Mouse (Mus musculus): ENCODE measurements around the gene Acd. TPM values are rescaled to one million over a fixed set of nuclear protein-coding genes. Genes with fewer than 3 reads are reported as not detected.

Acd gene
- total RNA-seq, 1 experiment from 2014 or later = 23.3 TPM

DNA sequence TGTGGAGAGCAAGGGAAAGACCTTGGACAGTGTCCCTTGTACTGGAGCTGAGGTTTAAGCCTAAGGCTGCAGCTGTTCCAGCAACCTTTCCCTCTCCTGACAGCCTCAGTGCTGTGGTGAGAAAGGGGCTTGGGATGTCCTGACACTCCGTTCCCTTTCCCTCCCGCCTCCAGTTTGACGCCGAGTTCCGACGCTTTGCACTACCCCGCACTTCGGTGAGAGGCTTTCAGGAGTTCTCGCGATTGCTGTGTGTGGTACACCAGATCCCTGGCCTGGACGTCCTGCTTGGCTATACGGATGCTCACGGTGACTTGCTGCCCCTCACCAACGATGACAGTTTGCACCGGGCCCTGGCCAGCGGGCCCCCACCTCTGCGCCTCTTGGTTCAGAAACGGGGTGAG lies 1.1 kb upstream of the Acd start:
- DNase-seq = no peak

- DNase-seq = peak; percentile 68
These were observed 336 bp downstream of the Acd start for GRCm38 (mm10) chr8:105700566-105700965.

DNA sequence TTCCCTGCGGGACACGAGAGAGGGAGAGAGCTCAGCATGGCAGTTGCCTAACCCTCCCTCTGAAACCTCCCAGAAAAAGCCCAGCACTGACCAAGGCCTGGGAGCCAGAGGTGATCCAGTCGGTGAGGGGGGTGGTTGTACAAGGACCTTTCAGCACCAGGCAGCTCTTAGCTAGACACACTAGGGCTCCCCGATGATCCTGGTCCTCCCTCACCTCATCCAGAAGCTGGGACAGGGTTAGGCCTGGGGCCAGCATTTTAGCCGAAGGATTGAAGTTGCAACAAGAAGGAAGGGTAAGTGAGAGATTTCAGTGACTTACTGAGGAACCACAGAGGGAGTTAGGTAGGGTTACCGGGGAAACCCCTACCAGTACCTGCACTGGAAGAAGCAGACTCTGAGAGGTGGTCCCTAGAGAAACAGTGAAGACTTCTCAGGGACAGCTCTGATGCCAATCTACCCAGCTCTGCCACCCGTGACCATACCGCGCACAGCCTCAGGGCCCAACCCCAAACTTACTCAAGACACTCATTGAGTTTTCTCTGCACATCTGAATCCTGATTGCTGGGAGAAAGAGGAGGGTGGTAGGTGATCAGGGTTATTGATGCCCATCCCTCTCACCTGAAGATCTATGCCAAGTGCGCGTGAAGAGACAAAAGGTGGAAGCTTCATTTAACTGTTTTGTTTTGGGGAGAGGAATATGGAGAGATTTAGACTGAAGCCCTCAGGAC lies 1.2 kb downstream of the Acd start:
- no peak for DNase-seq

DNA sequence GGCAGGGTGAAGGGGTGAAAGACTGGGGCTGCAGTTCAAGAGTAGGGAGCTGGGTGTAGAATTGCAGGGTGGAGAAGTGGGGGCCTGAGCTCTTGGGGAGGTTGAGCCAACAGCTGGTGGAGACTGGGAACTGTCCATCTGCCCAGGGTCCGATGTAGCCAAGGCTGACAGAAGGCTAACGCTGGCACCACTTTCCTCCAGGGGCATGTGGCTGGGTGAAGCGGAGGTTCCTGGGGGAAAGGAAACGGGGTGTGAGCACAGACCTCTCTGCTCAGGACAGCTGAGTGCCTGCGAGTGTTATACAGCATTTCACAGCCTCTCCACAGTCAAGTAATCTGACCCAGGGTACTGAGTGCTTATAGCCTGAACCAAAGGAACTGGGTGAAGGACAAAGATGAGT lies 2.2 kb downstream of the Acd start:
- DNase-seq = no peak

- no peak for DNase-seq
These were observed 3.6 kb downstream of the Acd start for GRCm38 (mm10) chr8:105697196-105697780.

DNA sequence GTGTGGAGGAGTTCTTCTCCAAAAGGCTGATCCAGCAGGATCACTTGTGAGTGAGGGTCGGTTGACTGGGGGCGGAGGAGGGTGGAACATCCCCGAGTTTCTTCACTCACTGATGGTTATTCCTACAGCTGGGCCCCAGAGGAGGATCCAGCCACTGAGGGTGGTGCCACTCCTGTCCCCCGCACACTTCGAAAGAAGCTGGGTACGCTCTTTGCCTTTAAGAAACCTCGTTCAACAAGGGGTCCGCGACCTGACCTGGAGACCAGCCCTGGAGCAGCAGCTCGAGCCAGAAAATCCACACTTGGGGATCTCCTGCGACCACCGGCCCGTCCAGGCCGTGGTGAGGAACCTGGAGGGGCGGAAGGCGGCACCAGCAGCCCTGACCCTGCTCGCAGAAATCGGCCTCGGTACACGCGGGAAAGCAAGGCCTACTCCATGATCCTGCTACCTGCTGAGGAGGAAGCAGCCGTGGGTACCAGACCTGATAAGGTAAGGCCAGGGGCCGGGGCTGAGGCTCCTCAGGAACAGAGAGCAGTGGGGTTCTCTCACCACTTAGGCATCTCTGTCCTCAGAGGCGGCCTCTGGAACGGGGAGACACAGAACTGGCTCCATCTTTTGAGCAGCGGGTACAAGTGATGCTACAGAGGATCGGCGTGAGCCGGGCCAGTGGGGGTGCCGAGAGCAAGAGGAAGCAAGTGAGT lies 5.7 kb downstream of the Acd start:
- no peak for DNase-seq

DNA sequence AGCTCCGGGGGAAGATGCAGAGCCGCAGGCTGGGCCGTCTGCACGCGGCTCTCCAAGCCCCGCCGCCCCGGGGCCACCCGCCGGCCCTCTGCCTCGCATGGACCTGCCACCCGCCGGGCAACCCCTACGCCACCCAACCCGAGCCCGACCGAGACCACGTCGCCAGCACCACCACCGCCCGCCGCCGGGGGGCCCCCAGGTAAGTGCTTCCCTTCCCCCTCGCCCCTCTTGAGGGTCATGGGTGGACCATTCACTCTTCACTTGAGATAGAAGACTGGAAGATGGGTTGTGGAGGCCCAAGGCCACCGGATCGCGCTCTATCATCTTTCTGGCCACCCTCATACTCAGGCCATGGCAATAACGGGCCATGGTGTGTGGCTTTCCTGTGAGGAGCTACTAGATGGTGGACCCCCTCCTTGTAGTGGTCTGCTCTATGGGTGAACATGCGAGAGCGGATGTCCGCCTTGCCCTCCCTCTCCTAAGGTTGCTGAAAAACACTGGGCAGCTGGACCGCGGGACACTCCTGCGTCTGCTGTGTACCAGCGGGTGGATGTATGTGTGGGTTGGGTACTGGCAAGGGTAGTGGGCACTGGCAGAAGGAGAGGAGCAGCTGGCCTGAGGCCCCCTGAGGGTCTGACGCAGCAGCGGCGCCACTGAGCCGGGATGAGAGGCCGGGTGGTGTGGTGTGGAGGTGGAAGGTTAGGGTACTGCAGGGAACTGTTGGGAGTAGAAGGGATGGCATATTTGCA lies 6.7 kb downstream of the Acd start:
- peak; percentile 50 for DNase-seq

DNA sequence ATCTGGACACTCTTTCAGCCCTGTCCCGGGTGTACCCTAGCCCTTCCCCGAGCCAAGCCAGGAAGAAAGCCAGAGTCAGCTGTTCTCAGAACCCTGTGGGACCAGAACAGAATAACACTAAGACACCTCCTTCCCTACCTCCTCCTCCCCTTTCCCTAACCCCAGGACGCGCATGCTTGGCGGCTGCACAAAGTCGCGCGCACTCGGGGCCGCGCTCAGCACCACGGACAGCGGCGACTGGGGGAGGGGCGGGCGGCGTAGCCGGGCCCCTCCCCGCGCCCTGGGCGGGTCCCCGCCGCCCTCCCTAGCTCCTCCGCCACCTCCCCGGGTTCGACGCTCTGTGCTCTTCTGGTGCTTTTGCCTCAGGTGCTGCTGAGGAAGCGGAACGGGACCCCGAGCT lies 7.3 kb downstream of the Acd start:
- peak; percentile 90 for DNase-seq

DNA sequence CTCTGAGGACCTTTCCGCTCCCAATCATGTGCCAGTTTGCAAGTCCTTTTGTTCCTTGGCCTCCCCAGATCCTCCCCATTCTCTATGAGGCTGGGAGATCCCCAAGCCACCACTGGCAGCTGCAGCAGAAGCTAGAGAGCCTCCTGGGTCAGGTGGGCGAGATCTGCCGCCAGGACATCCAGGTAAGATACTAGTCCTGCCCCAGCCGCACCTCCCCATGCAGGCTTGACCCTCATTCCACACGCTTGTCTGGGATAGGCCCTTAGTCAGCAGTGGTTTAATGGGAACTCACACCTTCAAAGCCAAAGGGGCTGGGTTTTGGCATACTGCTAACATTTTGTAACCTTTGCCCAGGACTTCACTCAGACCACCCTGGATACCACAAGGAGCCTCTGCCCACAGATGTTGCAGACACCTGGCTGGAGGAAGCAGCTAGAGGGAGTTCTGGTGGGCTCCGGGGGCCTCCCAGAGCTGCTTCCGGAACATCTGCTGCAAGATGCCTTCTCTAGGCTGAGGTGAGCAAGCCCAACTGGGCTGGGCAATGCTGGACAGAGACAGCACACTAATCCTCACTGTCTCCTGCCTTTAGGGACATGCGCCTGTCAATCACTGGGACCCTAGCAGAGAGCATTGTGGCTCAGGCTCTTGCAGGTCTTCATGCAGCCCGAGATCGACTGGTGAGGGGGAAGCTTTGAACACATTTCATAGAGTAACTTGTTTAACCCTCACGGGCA lies 8.3 kb downstream of the Acd start:
- DNase-seq = no peak

GRCm38 (mm10) chr8:105690978-105691377 lies 9.9 kb downstream of the Acd start:
- no peak for DNase-seq

- DNase-seq = no peak
These were observed 10.9 kb downstream of the Acd start for GRCm38 (mm10) chr8:105689983-105690360.

GRCm38 (mm10) chr8:105689256-105689982 lies 11.5 kb downstream of the Acd start:
- DNase-seq = no peak

GRCm38 (mm10) chr8:105688242-105688752 lies 12.6 kb downstream of the Acd start:
- DNase-seq = no peak

- DNase-seq = no peak
These were observed 13.4 kb downstream of the Acd start for GRCm38 (mm10) chr8:105687512-105687911.

GRCm38 (mm10) chr8:105686551-105686950 lies 14.4 kb downstream of the Acd start:
- no peak for DNase-seq

- peak; percentile 84 for DNase-seq
These were observed 15.1 kb downstream of the Acd start, which contains the start of gene Carmil2 for GRCm38 (mm10) chr8:105685796-105686308. TSS of gene Carmil2 (plus strand) at chr8:105686274.

GRCm38 (mm10) chr8:105685325-105685724 lies 15.6 kb downstream of the Acd start:
- no peak for DNase-seq

DNA sequence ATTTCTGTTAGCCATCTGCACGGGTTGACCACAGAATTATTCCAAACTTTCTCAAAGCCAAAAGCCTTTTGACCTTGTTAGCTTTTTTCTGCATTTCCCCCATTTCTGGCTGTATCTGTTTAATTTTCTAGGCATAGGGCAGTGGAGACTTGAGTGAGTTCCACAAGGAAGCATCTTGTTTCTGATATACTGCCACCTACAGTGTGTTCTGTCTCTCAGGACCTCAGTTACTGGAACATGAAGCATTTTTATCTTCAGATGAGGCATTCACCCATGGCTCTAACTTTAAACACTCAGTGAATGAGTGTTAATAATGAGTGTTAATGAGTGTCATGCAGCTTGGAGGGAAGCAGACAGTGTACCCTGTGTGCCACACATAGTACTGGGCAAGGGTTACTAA lies 23.0 kb downstream of the Acd start:
- DNase-seq = no peak

- peak; percentile 41 for DNase-seq
These were observed 39.7 kb downstream of the Acd start for GRCm38 (mm10) chr8:105661167-105661566.

GRCm38 (mm10) chr8:105657641-105658040 lies 43.3 kb downstream of the Acd start:
- no peak for DNase-seq

DNA sequence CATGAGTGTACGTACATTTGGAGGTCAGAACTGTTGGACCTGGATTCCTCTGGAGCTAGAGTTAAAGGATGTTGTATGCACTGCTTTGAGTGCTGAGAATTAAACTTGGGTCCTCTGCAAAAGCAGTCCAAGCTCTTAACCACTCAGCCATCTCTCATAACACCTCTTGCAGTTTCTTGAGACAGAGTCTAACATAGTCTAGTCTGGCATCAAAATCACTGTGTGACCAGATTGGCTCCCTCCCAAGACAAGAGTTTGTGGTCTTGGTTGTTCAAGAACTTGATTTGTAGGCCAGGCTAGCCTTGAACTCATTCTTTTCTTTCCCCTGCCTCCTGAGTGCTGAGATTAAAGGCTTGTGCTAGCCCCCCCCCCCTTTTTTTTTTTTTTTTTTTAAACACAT lies 52.0 kb downstream of the Acd start:
- no peak for DNase-seq

Data from adrenal gland, postnatal 14 days (tissue).